Mouse (Mus musculus) lung, postnatal 36 days (tissue): ENCODE measurements around the gene Drc1.

Source experiments
- DNase-seq: peaks from one replicate; pipeline ENCODE4 v3.0.0; 2022; ENCODE audit warnings: mixed read lengths

Gene Drc1

GRCm38 (mm10) chr5:30287106-30287882 is 6.1 kb downstream of the Drc1 start:
- DNase-seq: no peak

DNA sequence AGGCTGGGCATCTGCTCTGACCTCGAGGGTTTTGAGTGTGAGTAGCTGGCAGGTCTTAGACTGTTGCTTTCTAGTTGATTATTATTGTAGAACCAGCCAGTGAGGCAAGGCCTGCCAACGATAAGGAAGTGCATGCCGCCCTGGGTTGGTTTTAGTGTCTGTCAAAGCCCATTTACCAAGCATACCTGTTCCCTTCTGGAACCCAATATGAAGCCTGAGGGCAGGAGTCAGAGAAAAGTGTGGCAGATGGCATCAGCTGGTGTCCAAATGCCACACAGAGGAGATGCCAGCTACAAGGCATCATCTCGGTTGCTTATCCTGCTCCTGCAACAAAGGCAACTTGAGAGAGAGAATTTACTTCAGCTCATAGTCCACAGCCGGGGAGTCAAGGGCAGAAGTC is 59.6 kb downstream of the Drc1 start:
- DNase-seq: no peak

GRCm38 (mm10) chr5:30341601-30342365 is 60.6 kb downstream of the Drc1 start:
- DNase-seq: no peak

DNA sequence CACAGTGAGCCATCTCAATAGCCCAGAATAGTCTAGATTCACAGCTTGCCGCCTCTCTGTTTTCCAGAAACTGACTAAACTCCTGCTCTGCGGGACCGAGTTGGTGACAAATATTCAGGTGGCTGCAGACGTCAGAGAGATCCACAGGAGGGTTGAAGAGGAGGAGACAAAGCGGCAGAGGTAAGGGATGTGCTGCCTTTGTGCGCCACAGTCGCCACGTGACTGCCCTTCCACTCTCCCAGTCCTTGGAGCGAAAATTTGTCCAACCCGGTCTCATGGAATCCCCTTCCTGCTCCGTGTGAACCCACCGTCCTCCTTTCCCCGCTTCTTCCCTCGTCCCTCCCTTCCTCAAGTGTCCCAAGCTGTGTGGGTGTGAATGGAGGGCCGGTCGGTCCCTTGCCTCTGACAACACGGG is 61.4 kb downstream of the Drc1 start:
- DNase-seq: no peak

GRCm38 (mm10) chr5:30343107-30343506 is 61.9 kb downstream of the Drc1 start:
- DNase-seq: peak; percentile 70

DNA sequence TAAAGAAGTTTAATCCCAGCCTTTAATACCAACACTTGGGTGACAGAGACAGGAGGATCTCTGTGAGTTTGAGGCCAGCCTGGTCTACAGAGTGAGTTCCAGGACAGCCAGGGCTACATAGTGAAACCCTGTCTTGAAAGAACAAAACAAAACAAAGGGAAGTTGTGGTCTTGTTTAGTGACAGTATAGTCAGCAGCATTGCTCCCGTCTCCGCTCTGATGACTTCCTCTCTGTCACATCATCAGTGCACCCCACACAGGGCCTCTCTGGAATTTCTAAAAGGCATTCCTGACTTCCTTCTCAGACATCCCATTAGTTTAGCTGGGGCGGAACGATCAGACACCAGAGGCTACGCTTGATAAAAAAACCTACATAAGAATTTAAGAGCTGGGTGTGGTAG is 62.7 kb downstream of the Drc1 start:
- DNase-seq: no peak

DNA sequence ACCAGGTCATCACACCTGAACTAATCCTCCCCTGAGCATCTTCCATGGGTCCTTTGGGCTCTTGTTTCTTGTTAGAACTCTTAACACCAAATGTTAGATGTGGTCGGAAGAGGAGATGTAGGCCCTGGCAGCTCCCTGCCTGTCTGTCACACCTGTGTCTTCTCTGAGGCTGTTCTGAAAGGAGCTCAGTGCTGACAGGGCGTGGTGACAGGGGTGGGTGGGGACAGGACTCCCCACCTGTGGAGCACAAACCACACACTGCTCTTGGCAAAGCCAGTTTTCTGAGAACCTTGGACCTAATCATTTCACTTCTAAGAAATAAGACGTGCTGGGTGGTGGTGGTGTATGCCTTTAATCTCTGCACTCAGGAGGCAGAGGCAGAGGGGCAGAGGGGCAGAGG is 72.4 kb downstream of the Drc1 start:
- DNase-seq: no peak

DNA sequence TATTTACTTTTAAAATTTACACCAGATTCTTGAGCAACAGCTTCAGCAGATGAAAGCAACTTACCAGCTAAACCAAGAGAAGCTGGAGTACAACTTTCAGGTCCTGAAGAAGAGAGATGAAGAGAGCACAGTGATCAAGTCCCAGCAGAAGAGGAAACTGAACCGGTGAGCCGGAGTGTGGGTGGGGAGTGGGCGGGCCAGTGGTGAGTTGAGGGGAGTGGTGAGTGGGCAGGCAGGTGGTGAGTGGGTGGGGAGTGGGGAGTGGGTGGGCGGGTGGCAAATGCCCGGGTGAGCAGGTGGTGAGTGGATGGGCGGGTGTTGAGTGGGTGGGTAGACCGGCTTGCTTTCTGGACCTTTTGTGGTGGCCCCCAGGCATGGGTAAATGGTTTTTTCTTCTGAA is 73.9 kb downstream of the Drc1 start:
- DNase-seq: no peak

DNA sequence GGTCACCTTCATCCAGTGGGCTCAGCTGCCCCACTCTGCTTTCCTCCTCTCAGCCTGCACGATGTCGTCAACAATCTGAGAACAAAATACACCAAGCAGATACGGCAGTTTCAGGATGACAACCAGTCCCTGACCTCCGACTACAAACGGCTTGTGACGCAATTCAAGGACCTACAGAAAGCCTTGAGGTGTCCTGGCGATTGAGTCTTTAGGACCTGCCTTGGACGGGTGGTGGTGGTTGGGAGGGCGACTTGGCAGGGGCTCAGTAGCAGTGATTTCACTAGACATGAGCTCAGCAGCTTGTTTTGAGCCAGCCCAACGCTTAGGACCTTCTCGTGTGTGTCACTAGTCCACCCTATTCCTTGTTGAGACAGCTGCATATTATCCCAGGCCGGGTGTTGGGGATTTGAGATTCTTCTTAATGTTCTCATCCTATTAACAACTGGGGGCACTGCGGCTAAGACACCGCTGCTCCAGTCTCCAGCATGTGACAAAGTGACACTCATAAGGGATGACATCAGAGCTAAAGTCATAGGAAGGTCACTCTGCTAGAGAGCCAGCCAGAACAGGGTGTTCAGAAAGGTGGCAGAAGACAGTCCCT is 74.5 kb downstream of the Drc1 start:
- no peak for DNase-seq

DNA sequence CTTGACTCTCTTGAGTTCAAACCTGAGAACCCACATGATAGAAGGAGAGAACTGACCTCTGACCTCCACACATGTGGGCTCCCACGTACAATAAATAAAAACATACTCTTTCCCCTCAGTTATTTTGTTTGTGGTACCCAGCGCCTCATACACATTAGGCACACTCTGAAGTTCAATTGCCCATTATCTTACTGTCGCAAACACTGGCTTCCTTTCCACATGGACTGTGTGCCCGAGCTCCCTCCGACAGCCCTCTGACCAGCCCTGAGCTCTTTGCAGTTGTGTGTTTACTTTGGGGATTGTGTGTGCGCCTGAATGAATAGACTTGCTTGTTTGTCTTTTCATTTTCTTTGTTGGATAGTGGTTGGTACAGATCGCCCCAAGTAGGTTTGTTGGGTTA is 75.5 kb downstream of the Drc1 start:
- no peak for DNase-seq

- DNase-seq: peak; percentile 50
These were observed 77.4 kb downstream of the Drc1 start for GRCm38 (mm10) chr5:30358436-30359099.

- DNase-seq: no peak
These were observed 86.2 kb downstream of the Drc1 start for GRCm38 (mm10) chr5:30367405-30367804.

- DNase-seq: peak; percentile 87
These were observed 88.2 kb downstream of the Drc1 start for GRCm38 (mm10) chr5:30369426-30369825.

DNA sequence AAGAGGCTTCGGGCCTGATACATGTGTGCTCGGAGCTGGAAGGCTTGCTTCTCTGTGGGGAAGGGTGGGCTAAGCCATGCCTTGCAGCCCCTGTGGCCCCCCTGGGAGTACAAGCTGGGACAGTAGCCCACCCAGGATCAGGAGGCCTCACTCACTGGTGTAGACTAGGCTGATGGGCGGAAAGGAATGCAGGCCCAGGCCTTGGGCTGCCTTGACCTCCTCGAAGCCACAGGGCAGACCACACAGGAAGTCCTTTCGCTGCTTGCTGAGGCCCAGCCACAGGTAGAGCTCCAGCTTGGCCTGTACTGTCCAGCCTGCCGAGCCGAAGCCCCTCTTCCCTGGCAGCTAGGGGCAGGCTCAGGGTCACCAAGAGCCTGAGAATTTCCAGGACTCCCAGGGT is 101.7 kb downstream of the Drc1 start:
- no peak for DNase-seq

DNA sequence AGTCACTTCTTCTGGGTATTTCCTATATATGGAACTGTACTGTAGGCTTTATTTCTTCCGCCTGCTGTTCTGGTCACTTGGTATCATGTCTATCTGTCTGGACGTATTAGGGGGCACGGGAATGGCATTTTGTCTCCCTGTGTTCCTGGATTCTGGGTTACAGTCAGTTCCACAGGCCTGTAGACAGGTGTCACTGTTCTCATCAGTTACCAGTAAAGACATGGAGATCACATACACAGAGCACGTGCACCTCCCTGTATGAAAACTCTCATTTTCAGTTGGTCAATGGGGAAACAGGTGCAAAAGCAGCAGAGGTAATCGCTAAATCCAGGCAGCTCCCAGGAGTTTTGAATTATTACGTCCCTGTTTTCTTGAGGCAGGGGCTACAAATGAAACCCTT is 106.5 kb downstream of the Drc1 start:
- DNase-seq: no peak

DNA sequence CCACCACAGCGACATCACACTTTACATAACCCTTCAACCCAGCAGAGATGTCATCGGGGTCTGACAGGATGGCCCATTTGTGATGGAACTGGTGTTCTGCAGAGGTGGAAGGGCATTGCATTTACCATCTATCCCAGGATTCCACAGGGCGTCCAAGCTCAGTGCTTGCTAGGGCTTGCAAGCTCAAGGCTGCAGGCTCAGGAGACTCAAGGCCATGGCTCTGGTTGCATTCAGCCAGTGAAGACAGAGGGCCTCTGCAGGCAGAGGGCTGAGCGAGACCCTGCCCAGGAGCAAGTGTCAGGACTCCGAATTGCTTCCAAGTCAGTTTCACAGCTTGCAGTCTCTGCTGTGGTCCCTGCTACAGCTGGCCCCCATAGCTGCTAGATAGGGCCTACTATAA is 108.6 kb downstream of the Drc1 start:
- DNase-seq: no peak

DNA sequence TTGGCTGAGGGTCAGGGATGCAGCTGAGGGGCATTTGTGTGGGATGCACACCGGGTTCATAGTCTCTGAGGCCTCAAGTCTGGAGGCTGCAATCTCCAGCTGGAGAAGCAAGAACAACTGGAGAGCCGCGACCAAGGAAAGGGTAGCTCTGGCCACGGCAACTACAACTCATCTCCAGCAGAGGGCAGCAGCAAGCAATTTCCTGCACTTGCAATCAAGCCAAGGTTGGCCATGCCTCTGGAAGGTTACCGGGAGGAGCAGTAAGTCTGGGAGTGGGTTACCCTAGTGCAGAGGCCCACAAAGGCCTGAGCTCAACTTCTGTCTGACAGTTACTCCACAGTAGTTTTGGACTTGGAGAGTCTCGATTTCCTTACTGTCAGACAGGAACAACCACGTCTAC is 110.3 kb downstream of the Drc1 start:
- DNase-seq: peak; percentile 65

DNA sequence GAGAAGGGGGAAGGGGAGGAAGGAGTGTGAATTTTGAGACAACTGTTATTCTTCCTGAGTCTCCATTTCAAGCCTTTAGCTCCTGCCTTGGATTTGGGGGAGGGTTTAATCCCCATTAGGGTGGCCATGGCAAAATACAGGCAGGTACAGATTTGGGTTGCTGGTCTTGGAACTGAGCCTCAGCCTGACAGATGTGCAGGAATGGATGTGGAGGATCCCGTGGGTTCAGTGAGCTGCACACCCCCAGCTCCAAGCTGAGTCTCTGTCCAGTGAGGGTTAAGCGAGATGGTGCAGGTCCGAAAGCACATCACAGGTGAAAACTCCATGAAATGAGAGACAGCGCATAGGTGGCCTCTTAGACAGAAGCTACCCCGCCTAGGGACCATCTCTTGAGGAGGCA is 119.3 kb downstream of the Drc1 start:
- no peak for DNase-seq

- DNase-seq: no peak
These were observed 120.0 kb downstream of the Drc1 start for GRCm38 (mm10) chr5:30401165-30401564.

- no peak for DNase-seq
These were observed 125.7 kb downstream of the Drc1 start for GRCm38 (mm10) chr5:30406876-30407275.

GRCm38 (mm10) chr5:30411524-30411923 is 130.3 kb downstream of the Drc1 start:
- no peak for DNase-seq

DNA sequence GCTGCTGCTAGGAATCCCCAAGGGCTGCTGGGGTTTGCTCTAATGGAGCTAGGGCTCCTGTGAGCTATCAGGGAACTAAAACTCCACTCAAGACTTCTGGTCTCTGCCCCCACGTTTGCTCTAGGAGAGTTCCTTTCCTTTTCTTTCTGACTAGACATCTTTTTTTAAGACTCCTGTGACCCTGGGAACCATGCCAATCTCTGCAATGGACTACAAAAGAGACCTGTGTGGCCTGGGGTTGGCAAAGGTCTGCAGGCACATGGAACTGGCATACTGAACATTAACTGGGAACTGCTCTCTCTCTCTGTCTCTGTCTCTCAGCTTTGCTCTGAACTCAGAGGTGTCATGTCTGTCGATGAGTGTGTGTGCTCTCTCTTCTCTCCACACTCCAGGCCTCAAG is 134.2 kb downstream of the Drc1 start:
- DNase-seq: no peak

DNA sequence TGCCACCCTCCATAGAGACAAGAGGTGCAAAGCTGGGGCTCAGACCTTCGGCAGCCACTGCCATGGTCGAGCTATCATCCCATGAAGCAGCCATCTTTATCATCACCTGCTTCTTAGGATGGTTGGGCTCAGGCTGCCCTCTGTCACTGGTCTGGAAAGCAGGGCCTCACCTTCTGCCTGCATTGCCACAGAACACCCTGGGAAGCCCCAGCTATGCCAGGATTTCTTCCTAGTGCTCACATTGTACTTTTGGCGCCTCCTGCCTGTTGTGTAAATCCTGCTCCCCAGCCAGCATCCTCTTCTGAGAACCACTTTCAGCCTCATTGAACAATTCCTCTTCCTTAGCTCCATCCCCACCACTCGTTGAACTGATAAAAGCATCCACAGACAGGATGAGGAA is 134.7 kb downstream of the Drc1 start:
- DNase-seq: no peak
